Mouse (Mus musculus): ENCODE measurements around the gene Xpo4. TPM values are rescaled to one million over a fixed set of nuclear protein-coding genes. Genes with fewer than 3 reads are reported as not detected.

The Xpo4 gene
- polyA plus RNA-seq, 1 experiment from 2014 or later, result 18.6 TPM

GRCm38 (mm10) chr14:57571155-57572133 lies 93.8 kb downstream of the Xpo4 start, which contains the start of gene Eef1akmt1:
Gene Eef1akmt1 (minus strand): TSS chr14:57571612.
- peak; percentile 97 for ATAC-seq (ENCODE audit: insufficient number of reproducible peaks, insufficient read depth, low FRiP score, low read depth)
- peak within 1 kb of the TSS; percentile 68 to 72 for H3K4me3 ChIP-seq (ENCODE audit: control insufficient read depth in 1 of 2, insufficient read depth in 1 of 2, low read depth in 1 of 2, low read length in 2 of 2)
- H3K9me3 ChIP-seq (ENCODE audit: control insufficient read depth, low read length), result peaks cover 4% of the 10 kb centered on the region
- peaks cover under 1% of the 10 kb centered on the region; the same call in 1 of the 2 replicates for H3K36me3 ChIP-seq (ENCODE audit: control insufficient read depth, insufficient read depth, low read length)
- peak within 1 kb of the TSS; percentile 67 to 81 for H3K27ac ChIP-seq (replicated peaks in 1 of 2; ENCODE audit: control insufficient read depth in 1 of 2, insufficient read depth in 1 of 2, low read depth in 2 of 2, low read length in 2 of 2)
- 8% methylated on average over 35 of the region's 35 CpGs for WGBS
- H3K4me2 ChIP-seq (ENCODE audit: low read length), result peak within 1 kb of the TSS; percentile 80
- no peaks in the 10 kb centered on the region for H3K27me3 ChIP-seq (ENCODE audit: control insufficient read depth, insufficient read depth, low read length)
- H3K4me1 ChIP-seq (ENCODE audit: control insufficient read depth in 2 of 2, insufficient read depth in 2 of 2, low read length in 2 of 2), result peaks cover 0 to 2% of the 10 kb centered on the region in 2 experiments; a peak in 1 of 4 replicates
- peak within 1 kb of the TSS; percentile 78 for H3K9ac ChIP-seq (ENCODE audit: low read length)

- H3K4me3 ChIP-seq (ENCODE audit: control insufficient read depth in 1 of 2, insufficient read depth in 1 of 2, low read depth in 1 of 2, low read length in 2 of 2), result no peak overlapping the region
- 86% methylated on average over 6 of the region's 6 CpGs for WGBS
- no peak for ATAC-seq (ENCODE audit: insufficient number of reproducible peaks, insufficient read depth, low FRiP score, low read depth)
These were observed 99.6 kb downstream of the Xpo4 start for GRCm38 (mm10) chr14:57565626-57566025.

GRCm38 (mm10) chr14:57556922-57557321 lies 108.3 kb downstream of the Xpo4 start:
- Histone ChIP-seq H3K36me3 (ENCODE audit: control insufficient read depth, insufficient read depth, low read length) (peaks cover 3% of the 10 kb centered on the region; the same call in 1 of the 2 replicates), H3K4me3 (ENCODE audit: control insufficient read depth in 1 of 2, insufficient read depth in 1 of 2, low read depth in 1 of 2, low read length in 2 of 2) (no peak overlapping the region), H3K27me3 (ENCODE audit: control insufficient read depth, insufficient read depth, low read length) (no peaks in the 10 kb centered on the region), H3K27ac (replicated peaks in 1 of 2; ENCODE audit: control insufficient read depth in 1 of 2, insufficient read depth in 1 of 2, low read depth in 2 of 2, low read length in 2 of 2) (no peak overlapping the region), H3K9ac (ENCODE audit: low read length) (no peak overlapping the region), H3K4me2 (ENCODE audit: low read length) (no peak overlapping the region), H3K9me3 (ENCODE audit: control insufficient read depth, low read length) (no peaks in the 10 kb centered on the region), H3K4me1 (ENCODE audit: control insufficient read depth in 2 of 2, insufficient read depth in 2 of 2, low read length in 2 of 2) (no peaks in the 10 kb centered on the region)
- WGBS, result 91% methylated on average over 1 of the region's 1 CpGs
- ATAC-seq (ENCODE audit: insufficient number of reproducible peaks, insufficient read depth, low FRiP score, low read depth), result no peak

More at GRCm38 (mm10) chr14:57565626-57566025, 99.6 kb downstream of the Xpo4 start:
- Histone ChIP-seq H3K27me3 (ENCODE audit: control insufficient read depth, insufficient read depth, low read length) (no peaks in the 10 kb centered on the region), H3K9me3 (ENCODE audit: control insufficient read depth, low read length) (no peaks in the 10 kb centered on the region), H3K36me3 (ENCODE audit: control insufficient read depth, insufficient read depth, low read length) (peaks cover 5% of the 10 kb centered on the region; the same call in 1 of the 2 replicates), H3K9ac (ENCODE audit: low read length) (no peak overlapping the region), H3K4me2 (ENCODE audit: low read length) (no peak overlapping the region), H3K27ac (replicated peaks in 1 of 2; ENCODE audit: control insufficient read depth in 1 of 2, insufficient read depth in 1 of 2, low read depth in 2 of 2, low read length in 2 of 2) (no peak overlapping the region), H3K4me1 (ENCODE audit: control insufficient read depth in 2 of 2, insufficient read depth in 2 of 2, low read length in 2 of 2) (no peaks in the 10 kb centered on the region)

- Histone ChIP-seq H3K4me3 (ENCODE audit: control insufficient read depth in 1 of 2, insufficient read depth in 1 of 2, low read depth in 1 of 2, low read length in 2 of 2) (no peak overlapping the region), H3K9ac (ENCODE audit: low read length) (no peak overlapping the region), H3K9me3 (ENCODE audit: control insufficient read depth, low read length) (no peaks in the 10 kb centered on the region), H3K4me1 (ENCODE audit: control insufficient read depth in 2 of 2, insufficient read depth in 2 of 2, low read length in 2 of 2) (no peaks in the 10 kb centered on the region), H3K36me3 (ENCODE audit: control insufficient read depth, insufficient read depth, low read length) (peaks cover 3% of the 10 kb centered on the region; the same call in 1 of the 2 replicates), H3K27ac (replicated peaks in 1 of 2; ENCODE audit: control insufficient read depth in 1 of 2, insufficient read depth in 1 of 2, low read depth in 2 of 2, low read length in 2 of 2) (no peak overlapping the region), H3K4me2 (ENCODE audit: low read length) (no peak overlapping the region), H3K27me3 (ENCODE audit: control insufficient read depth, insufficient read depth, low read length) (no peaks in the 10 kb centered on the region)
- 85% methylated on average over 7 of the region's 7 CpGs for WGBS
- ATAC-seq (ENCODE audit: insufficient number of reproducible peaks, insufficient read depth, low FRiP score, low read depth), result no peak
These were observed 109.7 kb downstream of the Xpo4 start for GRCm38 (mm10) chr14:57555471-57556070.

- peaks cover 12% of the 10 kb centered on the region for H3K36me3 ChIP-seq (ENCODE audit: control insufficient read depth, insufficient read depth, low read length)
- H3K9me3 ChIP-seq (ENCODE audit: control insufficient read depth, low read length), result no peaks in the 10 kb centered on the region
- H3K9ac ChIP-seq (ENCODE audit: low read length), result no peak overlapping the region
- no peaks in the 10 kb centered on the region for H3K4me1 ChIP-seq (ENCODE audit: control insufficient read depth in 2 of 2, insufficient read depth in 2 of 2, low read length in 2 of 2)
- no peak for ATAC-seq (ENCODE audit: insufficient number of reproducible peaks, insufficient read depth, low FRiP score, low read depth)
- H3K4me2 ChIP-seq (ENCODE audit: low read length), result no peak overlapping the region
- 80% methylated on average over 5 of the region's 5 CpGs for WGBS
- H3K27ac ChIP-seq (replicated peaks in 1 of 2; ENCODE audit: control insufficient read depth in 1 of 2, insufficient read depth in 1 of 2, low read depth in 2 of 2, low read length in 2 of 2), result no peak overlapping the region
- H3K27me3 ChIP-seq (ENCODE audit: control insufficient read depth, insufficient read depth, low read length), result no peaks in the 10 kb centered on the region
- no peak overlapping the region for H3K4me3 ChIP-seq (ENCODE audit: control insufficient read depth in 1 of 2, insufficient read depth in 1 of 2, low read depth in 1 of 2, low read length in 2 of 2)
These were observed 110.8 kb downstream of the Xpo4 start for GRCm38 (mm10) chr14:57554434-57554833.

- no peak overlapping the region for H3K9ac ChIP-seq (ENCODE audit: low read length)
- H3K4me1 ChIP-seq (ENCODE audit: control insufficient read depth in 2 of 2, insufficient read depth in 2 of 2, low read length in 2 of 2), result no peaks in the 10 kb centered on the region
- H3K36me3 ChIP-seq (ENCODE audit: control insufficient read depth, insufficient read depth, low read length), result peaks cover 12% of the 10 kb centered on the region
- ATAC-seq (ENCODE audit: insufficient number of reproducible peaks, insufficient read depth, low FRiP score, low read depth), result no peak
- no peaks in the 10 kb centered on the region for H3K27me3 ChIP-seq (ENCODE audit: control insufficient read depth, insufficient read depth, low read length)
- H3K4me2 ChIP-seq (ENCODE audit: low read length), result no peak overlapping the region
- H3K9me3 ChIP-seq (ENCODE audit: control insufficient read depth, low read length), result no peaks in the 10 kb centered on the region
- no peak overlapping the region for H3K27ac ChIP-seq (replicated peaks in 1 of 2; ENCODE audit: control insufficient read depth in 1 of 2, insufficient read depth in 1 of 2, low read depth in 2 of 2, low read length in 2 of 2)
- H3K4me3 ChIP-seq (ENCODE audit: control insufficient read depth in 1 of 2, insufficient read depth in 1 of 2, low read depth in 1 of 2, low read length in 2 of 2), result no peak overlapping the region
These were observed 112.3 kb downstream of the Xpo4 start for GRCm38 (mm10) chr14:57552945-57553344.

GRCm38 (mm10) chr14:57547062-57547461 lies 118.2 kb downstream of the Xpo4 start:
- H3K4me2 ChIP-seq (ENCODE audit: low read length), result no peak overlapping the region
- no peak for ATAC-seq (ENCODE audit: insufficient number of reproducible peaks, insufficient read depth, low FRiP score, low read depth)
- 83% methylated on average over 5 of the region's 5 CpGs for WGBS
- H3K9me3 ChIP-seq (ENCODE audit: control insufficient read depth, low read length), result no peaks in the 10 kb centered on the region
- H3K27ac ChIP-seq (replicated peaks in 1 of 2; ENCODE audit: control insufficient read depth in 1 of 2, insufficient read depth in 1 of 2, low read depth in 2 of 2, low read length in 2 of 2), result no peak overlapping the region
- H3K36me3 ChIP-seq (ENCODE audit: control insufficient read depth, insufficient read depth, low read length), result peaks cover 9% of the 10 kb centered on the region; the same call in 1 of the 2 replicates
- no peak overlapping the region for H3K4me3 ChIP-seq (ENCODE audit: control insufficient read depth in 1 of 2, insufficient read depth in 1 of 2, low read depth in 1 of 2, low read length in 2 of 2)
- no peak overlapping the region for H3K9ac ChIP-seq (ENCODE audit: low read length)
- peaks cover 0 to 3% of the 10 kb centered on the region in 2 experiments; a peak in 1 of 4 replicates for H3K4me1 ChIP-seq (ENCODE audit: control insufficient read depth in 2 of 2, insufficient read depth in 2 of 2, low read length in 2 of 2)
- H3K27me3 ChIP-seq (ENCODE audit: control insufficient read depth, insufficient read depth, low read length), result no peaks in the 10 kb centered on the region

Data from heart, embryonic 14.5 days (tissue).